Mouse (Mus musculus) spleen, adult 2 months (tissue): ENCODE measurements around the gene Dip2c. TPM values are rescaled to one million over a fixed set of nuclear protein-coding genes. Genes with fewer than 3 reads are reported as not detected.

Experiments
- DNase-seq, 2 experiments: peaks; one replicate each; pipeline versions ENCODE4 v3.0.0 to v3.0.0-alpha.2; 2012 to 2021; ENCODE audit warnings: low spot score in 2 of 2, low read depth in 1 of 2
- H3K27ac ChIP-seq: fragments of 200-500 bp; 2 replicates; pipeline ENCODE4 v1.5.1; 2012; ENCODE audit warnings: low read length, inconsistent platforms; ENCODE audit not compliant: insufficient read depth
- H3K27me3 ChIP-seq: fragments of 200-500 bp; 2 replicates; pipeline ENCODE4 v1.6.1; 2012; ENCODE audit warnings: mild to moderate bottlenecking, moderate library complexity, low read length, inconsistent platforms; ENCODE audit not compliant: control insufficient read depth, insufficient read depth
- H3K36me3 ChIP-seq: fragments of 200-500 bp; 2 replicates; pipeline ENCODE4 v1.6.1; 2012; ENCODE audit warnings: mild to moderate bottlenecking, low read length, inconsistent platforms; ENCODE audit not compliant: control insufficient read depth, insufficient read depth
- H3K4me1 ChIP-seq: fragments of 200-500 bp; 2 replicates; pipeline ENCODE4 v1.6.1; 2011; ENCODE audit warnings: inconsistent platforms; ENCODE audit not compliant: control insufficient read depth, insufficient read depth, insufficient read length
- H3K4me3 ChIP-seq: fragments of 200-500 bp; 2 replicates; pipeline ENCODE4 v1.5.1; 2011; ENCODE audit warnings: mild to moderate bottlenecking, inconsistent platforms; ENCODE audit not compliant: insufficient read depth, insufficient read length; ENCODE audit errors: extremely low read depth
- CTCF ChIP-seq: fragments of 200-500 bp; IDR thresholded peaks from 2 replicates; pipeline ENCODE4 v1.5.1; 2011; ENCODE audit warnings: mild to moderate bottlenecking, inconsistent platforms; ENCODE audit not compliant: insufficient read depth, insufficient read length, insufficient replicate concordance; ENCODE audit errors: extremely low read depth
- POLR2A ChIP-seq: fragments of 200-500 bp; IDR thresholded peaks from 2 replicates; pipeline ENCODE4 v1.6.1; 2011; ENCODE audit warnings: low read depth, low read length, inconsistent platforms
- WGBS: fragments of 180-500 bp; shearing (Covaris S2); methylation state at CpG from one replicate; pipeline ENCODE4 v1.1.7; 2018; 5-methylcytosine and 5-hydroxymethylcytosine counted together
- polyA plus RNA-seq: library from polyadenylated mRNA; depleted of rRNA; stranded (reverse); fragments of >200 nt; gene quantifications from 2 replicates; pipeline ENCODE4 v1.2.3, GENCODE M21; 2012; rRNA removed

Dip2c gene
- polyA plus RNA-seq, 1 experiment = 2.3 TPM

DNA sequence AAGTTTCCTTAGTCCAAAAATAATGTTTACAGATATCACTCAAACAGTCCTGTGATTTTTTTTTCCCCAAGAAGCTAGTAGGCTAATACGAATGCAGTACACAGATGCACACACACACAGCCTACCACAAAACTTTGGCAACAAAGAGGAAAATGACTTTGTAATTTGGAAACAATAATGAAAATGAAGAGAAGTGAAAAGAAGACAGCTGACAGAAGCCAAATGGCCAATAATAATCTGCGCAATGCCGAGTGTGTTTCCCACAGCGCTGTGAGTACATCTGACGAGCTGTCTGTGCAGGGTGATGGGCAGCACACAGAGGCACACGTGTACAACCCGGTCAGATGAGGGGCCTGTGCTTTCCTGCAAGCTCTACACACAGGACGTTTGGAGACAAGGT lies 430.4 kb downstream of the Dip2c start:
- Histone ChIP-seq H3K4me3 (no peak overlapping the region), H3K4me1 (no peaks in the 10 kb centered on the region), H3K36me3 (peaks cover 6% of the 10 kb centered on the region), H3K27ac (no peak overlapping the region), H3K27me3 (no peaks in the 10 kb centered on the region)
- no peak for DNase-seq
- WGBS = 92% methylated on average over 8 of the region's 8 CpGs
- TF ChIP-seq CTCF (no peak), POLR2A (no peak)

DNA sequence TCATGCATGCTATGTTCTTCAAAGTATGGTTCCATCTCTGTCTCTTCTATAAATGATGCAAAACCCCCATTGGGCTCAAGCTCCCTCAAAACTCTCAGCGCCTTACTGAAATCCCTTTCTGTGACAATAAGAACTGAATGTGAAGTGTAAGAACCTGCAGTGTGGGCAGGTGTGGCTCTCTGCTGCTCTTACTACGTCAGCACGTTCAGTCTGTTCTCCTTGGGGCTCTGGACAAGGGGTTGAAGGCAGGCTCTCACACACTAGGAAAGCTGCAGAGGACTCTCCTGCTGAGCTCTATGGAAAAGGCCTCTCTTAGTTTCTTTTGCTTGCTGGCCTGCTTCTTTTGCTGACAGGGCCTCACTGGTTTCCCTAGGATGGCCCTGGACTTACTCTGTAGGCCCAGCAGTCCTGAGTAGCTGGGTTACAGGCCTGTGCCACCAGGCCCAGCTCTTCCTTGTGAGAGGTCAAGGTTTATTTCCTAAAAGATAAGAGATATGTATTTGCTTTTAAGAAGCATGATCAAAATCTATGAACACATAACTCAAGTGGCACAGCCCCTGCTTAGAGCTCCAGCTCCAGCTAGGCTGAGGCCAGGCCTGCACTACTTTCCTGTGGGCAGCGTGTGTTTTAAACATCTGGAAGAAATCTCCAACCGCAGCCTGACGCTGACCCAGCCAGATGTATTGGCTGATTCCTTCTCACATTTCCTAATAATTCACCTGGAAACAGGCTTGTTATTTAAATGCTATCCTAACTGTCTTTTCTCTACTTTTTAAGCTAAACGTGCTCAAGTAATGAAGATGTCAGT lies 432.3 kb downstream of the Dip2c start:
- H3K27me3 ChIP-seq = no peaks in the 10 kb centered on the region
- TF ChIP-seq POLR2A (no peak), CTCF (no peak)
- 92% methylated on average over 7 of the region's 7 CpGs for WGBS
- peaks cover 7% of the 10 kb centered on the region for H3K36me3 ChIP-seq
- H3K27ac ChIP-seq = no peak overlapping the region
- H3K4me3 ChIP-seq = no peak overlapping the region
- DNase-seq = no peak
- no peaks in the 10 kb centered on the region for H3K4me1 ChIP-seq

- no peak for TF ChIP-seq POLR2A
- TF ChIP-seq CTCF = no peak
- no peak overlapping the region for H3K27ac ChIP-seq
- DNase-seq = no peak
- no peaks in the 10 kb centered on the region for H3K27me3 ChIP-seq
- H3K4me1 ChIP-seq = no peaks in the 10 kb centered on the region
- H3K36me3 ChIP-seq = peaks cover 3% of the 10 kb centered on the region; the same call in 1 of the 2 replicates
- no peak overlapping the region for H3K4me3 ChIP-seq
- WGBS = 93% methylated on average over 1 of the region's 1 CpGs
Measured at GRCm38 (mm10) chr13:9712409-9712808, 436.1 kb downstream of the Dip2c start.

- peaks cover 3% of the 10 kb centered on the region; the same call in 1 of the 2 replicates for H3K36me3 ChIP-seq
- H3K4me3 ChIP-seq = no peak overlapping the region
- no peaks in the 10 kb centered on the region for H3K4me1 ChIP-seq
- H3K27me3 ChIP-seq = no peaks in the 10 kb centered on the region
- 92% methylated on average over 3 of the region's 3 CpGs for WGBS
- no peak for DNase-seq
- TF ChIP-seq CTCF (no peak), POLR2A (no peak)
- no peak overlapping the region for H3K27ac ChIP-seq
Measured at GRCm38 (mm10) chr13:9712971-9713370, 436.6 kb downstream of the Dip2c start.

DNA sequence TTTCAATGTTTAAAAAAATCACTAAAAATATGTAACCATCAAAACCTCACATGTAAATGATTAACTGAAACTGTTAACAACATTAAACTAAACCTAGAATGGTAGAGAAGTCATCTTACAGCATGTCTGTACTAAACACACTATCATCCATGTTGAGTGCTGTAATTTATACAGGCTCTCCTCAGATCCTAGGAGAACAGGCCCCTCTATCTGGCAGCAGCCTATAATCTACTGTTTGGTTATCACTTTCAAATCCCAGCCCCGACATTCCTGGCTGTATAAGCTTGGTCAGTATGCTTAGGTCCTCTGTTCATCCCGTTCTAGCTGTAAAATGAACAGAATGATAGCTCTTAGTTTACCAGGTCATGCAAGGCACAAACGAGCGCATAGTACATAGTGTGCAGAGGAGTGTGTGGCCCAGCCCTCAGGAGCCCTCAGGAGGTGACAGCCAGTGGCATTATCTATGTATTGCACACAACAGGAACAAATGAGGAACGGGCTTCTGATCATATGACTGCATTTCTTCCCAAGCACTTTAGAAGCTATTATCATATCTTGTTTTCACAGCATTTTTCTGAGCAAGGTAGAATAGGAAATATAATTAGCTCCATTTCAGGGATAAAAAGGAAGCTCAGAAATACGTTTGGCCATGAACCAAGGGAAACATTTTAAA lies 437.3 kb downstream of the Dip2c start:
- Histone ChIP-seq H3K27ac (no peak overlapping the region), H3K4me1 (no peaks in the 10 kb centered on the region), H3K27me3 (no peaks in the 10 kb centered on the region), H3K4me3 (no peak overlapping the region), H3K36me3 (0 out of 2 replicates have a peak, but pooled peaks cover 1% of the 10 kb centered on the region)
- DNase-seq = no peak
- no peak for TF ChIP-seq POLR2A
- WGBS = 83% methylated on average over 6 of the region's 6 CpGs

DNA sequence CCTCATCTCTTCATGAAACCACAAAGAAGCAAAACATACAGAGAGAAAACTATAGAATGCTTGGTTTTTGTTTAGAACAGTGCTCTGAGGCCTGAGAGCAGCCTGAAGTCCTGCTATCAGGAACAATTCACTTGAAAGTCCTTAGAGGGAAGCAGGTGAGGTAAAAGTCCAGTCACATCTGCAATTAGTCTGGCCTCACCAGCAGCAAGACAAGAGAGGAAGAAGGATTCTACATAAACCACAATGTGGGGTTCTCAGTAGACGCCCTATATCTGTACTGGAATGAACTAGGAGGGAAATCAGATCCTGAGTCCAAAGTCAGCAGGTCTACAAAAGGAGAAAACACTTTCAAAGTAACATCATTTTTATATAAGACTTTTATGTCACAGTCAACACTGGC lies 438.9 kb downstream of the Dip2c start:
- no peak overlapping the region for H3K27ac ChIP-seq
- no peaks in the 10 kb centered on the region for H3K4me1 ChIP-seq
- TF ChIP-seq CTCF (no peak), POLR2A (no peak)
- DNase-seq = no peak
- no peak overlapping the region for H3K4me3 ChIP-seq
- WGBS = 82% methylated on average over 1 of the region's 1 CpGs
- no peaks in the 10 kb centered on the region for H3K27me3 ChIP-seq
- peaks cover 4% of the 10 kb centered on the region; the same call in 1 of the 2 replicates for H3K36me3 ChIP-seq

Other genes with a start within 250 kb of the Dip2c start
- 11.8 and 13.9 TPM in 2 replicates for gene Larp4b, start 182.6 kb upstream of the Dip2c start, polyA plus RNA-seq